Comparison of ENCODE assay signal across 9 mouse cellular contexts in genomic region chr3:108146671-108147070, GRCm38 (mm10). TPM values are rescaled to one million over a fixed set of nuclear protein-coding genes. Genes with fewer than 3 reads are reported as not detected.
DNase-seq lines count a peak whose midpoint lies in the region; ATAC-seq and TF ChIP-seq lines count a peak whose summit lies in the region.
"Had no signal": no experiment of that assay in that cellular context is flagged by ENCODE, and none has a peak within 500 bp of the region (broad histone marks: within the 10 kb centered on the region; RNA-seq: fewer than 3 reads in every experiment).

No protein-coding gene starts in this region.

- peak overlapping the region; percentile 100 for H3K4me3 ChIP-seq in erythroblast, embryonic 14.5 days (replicated peaks)
- H3K4me3 ChIP-seq in spleen, adult 2 months (ENCODE audit: extremely low read depth, insufficient read depth, insufficient read length) = peak overlapping the region; percentile 97; the same call in 1 of the 2 replicates
- peak overlapping the region; percentile 98 for H3K4me3 ChIP-seq in limb, embryonic 14.5 days (replicated peaks; ENCODE audit: low read length)
- peak overlapping the region; percentile 99 for H3K4me3 ChIP-seq in stomach, embryonic 16.5 days (replicated peaks; ENCODE audit: low read length)

- H3K27ac ChIP-seq in spleen, adult 2 months (ENCODE audit: insufficient read depth, low read length) = no peak overlapping the region
- 0 out of 2 replicates have a peak overlapping the region, but pooled peaks have one; percentile 95 for H3K27ac ChIP-seq in limb, embryonic 14.5 days (replicated peaks; ENCODE audit: low read depth, low read length)
- H3K27ac ChIP-seq in stomach, embryonic 16.5 days (ENCODE audit: low read length) = peak overlapping the region; percentile 97

- no peak for TF ChIP-seq POLR2A in spleen, adult 2 months (IDR thresholded peaks at IDR 0.05; ENCODE audit: low read depth, low read length)
- TF ChIP-seq POLR2A in limb, embryonic 14.5 days (IDR thresholded peaks at IDR 0.05; ENCODE audit: borderline replicate concordance, extremely low read depth, insufficient read depth, insufficient read length) = no peak

- H3K27me3 ChIP-seq in erythroblast, embryonic 14.5 days (ENCODE audit: control insufficient read depth) = no peaks in the 10 kb centered on the region
- H3K27me3 ChIP-seq in spleen, adult 2 months (ENCODE audit: control insufficient read depth, insufficient read depth, low read length) = no peaks in the 10 kb centered on the region
- H3K27me3 ChIP-seq in limb, embryonic 14.5 days (ENCODE audit: control insufficient read depth, insufficient read depth, low read length) = no peaks in the 10 kb centered on the region
- H3K27me3 ChIP-seq in stomach, embryonic 16.5 days (ENCODE audit: control insufficient read depth, insufficient read depth, low read length) = no peaks in the 10 kb centered on the region

- WGBS in spleen, adult 2 months = 37% methylated on average over 5 of the region's 5 CpGs
- 54% methylated on average over 5 of the region's 5 CpGs for WGBS in limb, embryonic 14.5 days
- 51% methylated on average over 5 of the region's 5 CpGs for WGBS in stomach, embryonic 16.5 days

- no peak for TF ChIP-seq CTCF in spleen, adult 2 months (IDR thresholded peaks at IDR 0.05; ENCODE audit: extremely low read depth, insufficient read depth, insufficient read length, insufficient replicate concordance)

- H3K4me2 ChIP-seq in limb, embryonic 14.5 days (replicated peaks; ENCODE audit: low read depth, low read length, severe bottlenecking) = peak overlapping the region; percentile 77
- H3K4me2 ChIP-seq in stomach, embryonic 16.5 days (ENCODE audit: low read depth, low read length) = peak overlapping the region; percentile 86

- ATAC-seq in erythroblast, adult 5-6 weeks (replicated peaks; ENCODE audit: low FRiP score, poor library complexity, severe bottlenecking) = no peak
- no peak for ATAC-seq in limb, embryonic 14.5 days (ENCODE audit: low FRiP score, low read depth)
- no peak for ATAC-seq in stomach, embryonic 16.5 days (ENCODE audit: insufficient read depth, low FRiP score)
- ATAC-seq in activated CD4-positive, CD25-positive, alpha-beta regulatory T cell, adult 4 months = no peak

- H3K4me1 ChIP-seq in erythroblast, embryonic 14.5 days (ENCODE audit: control insufficient read depth) = peaks cover 51% of the 10 kb centered on the region
- no peaks in the 10 kb centered on the region; the same call in 1 of the 2 replicates for H3K4me1 ChIP-seq in spleen, adult 2 months (ENCODE audit: control insufficient read depth, insufficient read depth, insufficient read length)
- peaks cover 13% of the 10 kb centered on the region for H3K4me1 ChIP-seq in limb, embryonic 14.5 days (ENCODE audit: control insufficient read depth, insufficient read depth, low read length)
- H3K4me1 ChIP-seq in stomach, embryonic 16.5 days (ENCODE audit: control insufficient read depth, insufficient read depth, low read length) = peaks cover 12% of the 10 kb centered on the region

- no peaks in the 10 kb centered on the region for H3K9me3 ChIP-seq in erythroblast, embryonic 14.5 days (ENCODE audit: control insufficient read depth, low read length)
- H3K9me3 ChIP-seq in limb, embryonic 14.5 days (ENCODE audit: control insufficient read depth, low read length) = no peaks in the 10 kb centered on the region
- H3K9me3 ChIP-seq in stomach, embryonic 16.5 days (replicated peaks; ENCODE audit: control insufficient read depth, low read length) = no peaks in the 10 kb centered on the region

- no peak for DNase-seq in spleen, adult 2 months (ENCODE audit: low read depth in 1 of 2, low spot score in 2 of 2)
- no peak for DNase-seq in spleen, postnatal 36 days (ENCODE audit: low spot score in 2 of 2)
- no peak for DNase-seq in limb, embryonic 14.5 days (ENCODE audit: low spot score)
- no peak for DNase-seq in thymus, postnatal 10 days (ENCODE audit: low spot score in 2 of 2)

- H3K9ac ChIP-seq in limb, embryonic 14.5 days (ENCODE audit: low read depth, low read length, severe bottlenecking) = peak overlapping the region; percentile 93
- peak overlapping the region; percentile 95 for H3K9ac ChIP-seq in stomach, embryonic 16.5 days (ENCODE audit: low read length)

- H3K36me3 ChIP-seq in erythroblast, embryonic 14.5 days (ENCODE audit: control insufficient read depth) = peaks cover 22% of the 10 kb centered on the region
- no peaks in the 10 kb centered on the region for H3K36me3 ChIP-seq in spleen, adult 2 months (ENCODE audit: control insufficient read depth, insufficient read depth, low read length)
- H3K36me3 ChIP-seq in limb, embryonic 14.5 days (ENCODE audit: control insufficient read depth, insufficient read depth, low read length) = no peaks in the 10 kb centered on the region; the same call in 1 of the 2 replicates
- no peaks in the 10 kb centered on the region for H3K36me3 ChIP-seq in stomach, embryonic 16.5 days (ENCODE audit: control insufficient read depth, insufficient read depth, low read length)

RNA-seq across cellular contexts. Expression of gene Gnai3, which starts 0.7 kb away (rescaled TPM):
- polyA plus RNA-seq in erythroblast, embryonic 14.5 days (2012) = 0.19 and 0.27 TPM in 2 replicates
- 46.8 and 63.4 TPM in 2 replicates for total RNA-seq in erythroblast, adult 5-6 weeks (2015; ENCODE audit: low replicate concordance)
- 38.2 and 46.0 TPM in 2 replicates for total RNA-seq in erythroblast, adult 5-6 weeks (2017; ENCODE audit: low replicate concordance)
- polyA plus RNA-seq in spleen, adult 2 months (2012; rRNA removed) = 11.3 and 11.6 TPM in 2 replicates
- polyA plus RNA-seq in limb, embryonic 14.5 days (2012; rRNA removed) = 81.8 and 89.8 TPM in 2 replicates
- 165 and 166 TPM in 2 replicates for polyA plus RNA-seq in limb, embryonic 14.5 days (2014; fragmentation: Nextera tagmentation; extraction: Ambion mirVana)
- 177 and 182 TPM in 2 replicates for polyA plus RNA-seq in stomach, embryonic 16.5 days (2015; fragmentation: Nextera tagmentation; extraction: Ambion mirVana)
- polyA plus RNA-seq in activated CD4-positive, CD25-positive, alpha-beta regulatory T cell, adult 4 months (2017; shearing (Covaris generic)) = 100 to 1,000 TPM; 109 to 113 TPM

RNA-seq across cellular contexts. Expression of gene Gpr61, which starts 8.0 kb away (rescaled TPM):
- not detected in 2 replicates for polyA plus RNA-seq in erythroblast, embryonic 14.5 days (2012)
- total RNA-seq in erythroblast, adult 5-6 weeks (2015; ENCODE audit: low replicate concordance) = not detected in 2 replicates
- total RNA-seq in erythroblast, adult 5-6 weeks (2017; ENCODE audit: low replicate concordance) = not detected in 2 replicates
- 0.06 TPM in 1 of 2 replicates, not detected in the other for polyA plus RNA-seq in spleen, adult 2 months (2012; rRNA removed)
- 0.20 and 0.26 TPM in 2 replicates for polyA plus RNA-seq in limb, embryonic 14.5 days (2012; rRNA removed)
- 0.10 and 0.14 TPM in 2 replicates for polyA plus RNA-seq in limb, embryonic 14.5 days (2014; fragmentation: Nextera tagmentation; extraction: Ambion mirVana)
- 0.15 and 0.20 TPM in 2 replicates for polyA plus RNA-seq in stomach, embryonic 16.5 days (2015; fragmentation: Nextera tagmentation; extraction: Ambion mirVana)
- not detected for polyA plus RNA-seq in activated CD4-positive, CD25-positive, alpha-beta regulatory T cell, adult 4 months (2017; shearing (Covaris generic))

RNA-seq across cellular contexts. Expression of gene Amigo1, which starts 39.5 kb away (rescaled TPM):
- 0.01 TPM in 1 of 2 replicates, not detected in the other for polyA plus RNA-seq in erythroblast, embryonic 14.5 days (2012)
- total RNA-seq in erythroblast, adult 5-6 weeks (2015; ENCODE audit: low replicate concordance) = not detected in 2 replicates
- 0.77 TPM in 1 of 2 replicates, not detected in the other for total RNA-seq in erythroblast, adult 5-6 weeks (2017; ENCODE audit: low replicate concordance)
- 6.2 and 8.3 TPM in 2 replicates for polyA plus RNA-seq in spleen, adult 2 months (2012; rRNA removed)
- polyA plus RNA-seq in limb, embryonic 14.5 days (2012; rRNA removed) = 11.3 and 14.8 TPM in 2 replicates
- 5.4 and 5.7 TPM in 2 replicates for polyA plus RNA-seq in limb, embryonic 14.5 days (2014; fragmentation: Nextera tagmentation; extraction: Ambion mirVana)
- polyA plus RNA-seq in stomach, embryonic 16.5 days (2015; fragmentation: Nextera tagmentation; extraction: Ambion mirVana) = 2.4 and 3.1 TPM in 2 replicates
- under 1 TPM; 0.09 to 0.19 TPM for polyA plus RNA-seq in activated CD4-positive, CD25-positive, alpha-beta regulatory T cell, adult 4 months (2017; shearing (Covaris generic))

RNA-seq across cellular contexts. Expression of gene Gnat2, which starts 54.1 kb away (rescaled TPM):
- polyA plus RNA-seq in erythroblast, embryonic 14.5 days (2012) = 0.03 TPM in 1 of 2 replicates, not detected in the other
- 0.84 TPM in 1 of 2 replicates, not detected in the other for total RNA-seq in erythroblast, adult 5-6 weeks (2015; ENCODE audit: low replicate concordance)
- 0.09 and 0.56 TPM in 2 replicates for total RNA-seq in erythroblast, adult 5-6 weeks (2017; ENCODE audit: low replicate concordance)
- polyA plus RNA-seq in spleen, adult 2 months (2012; rRNA removed) = 0.16 and 0.18 TPM in 2 replicates
- 0.70 and 0.88 TPM in 2 replicates for polyA plus RNA-seq in limb, embryonic 14.5 days (2012; rRNA removed)
- 0.70 and 0.91 TPM in 2 replicates for polyA plus RNA-seq in limb, embryonic 14.5 days (2014; fragmentation: Nextera tagmentation; extraction: Ambion mirVana)
- polyA plus RNA-seq in stomach, embryonic 16.5 days (2015; fragmentation: Nextera tagmentation; extraction: Ambion mirVana) = 1.3 TPM in 2 replicates
- polyA plus RNA-seq in activated CD4-positive, CD25-positive, alpha-beta regulatory T cell, adult 4 months (2017; shearing (Covaris generic)) = not detected
- total RNA-seq: left cerebral cortex, postnatal 25 days had no signal

RNA-seq across cellular contexts. Expression of gene Cyb561d1, which starts 54.3 kb away (rescaled TPM):
- 0.33 and 0.34 TPM in 2 replicates for polyA plus RNA-seq in erythroblast, embryonic 14.5 days (2012)
- total RNA-seq in erythroblast, adult 5-6 weeks (2015; ENCODE audit: low replicate concordance) = 0.63 and 1.3 TPM in 2 replicates
- total RNA-seq in erythroblast, adult 5-6 weeks (2017; ENCODE audit: low replicate concordance) = 1.1 and 1.7 TPM in 2 replicates
- polyA plus RNA-seq in spleen, adult 2 months (2012; rRNA removed) = 12.7 and 13.8 TPM in 2 replicates
- 3.8 and 5.0 TPM in 2 replicates for polyA plus RNA-seq in limb, embryonic 14.5 days (2012; rRNA removed)
- 1.7 and 2.0 TPM in 2 replicates for polyA plus RNA-seq in limb, embryonic 14.5 days (2014; fragmentation: Nextera tagmentation; extraction: Ambion mirVana)
- polyA plus RNA-seq in stomach, embryonic 16.5 days (2015; fragmentation: Nextera tagmentation; extraction: Ambion mirVana) = 4.3 and 4.4 TPM in 2 replicates
- 1 to 10 TPM; 5.9 to 6.9 TPM for polyA plus RNA-seq in activated CD4-positive, CD25-positive, alpha-beta regulatory T cell, adult 4 months (2017; shearing (Covaris generic))
